Mouse (Mus musculus) CH12.LX (cell line): Measurements from ENCODE around the gene Chst11. TPM values are rescaled to one million over a fixed set of nuclear protein-coding genes. Genes with fewer than 3 reads are reported as not detected.

Experiments
- DNase-seq: peaks from one replicate; pipeline ENCODE4 v3.0.0-alpha.2; 2013; ENCODE audit errors: extremely low read depth
- H3K27ac ChIP-seq: 2 replicates; pipeline ENCODE4 v1.5.1; 2012; ENCODE audit warnings: low read depth, mild to moderate bottlenecking, control low read depth, moderate library complexity; ENCODE audit not compliant: insufficient read depth
- H3K27me3 ChIP-seq: replicated peaks from 2 replicates; pipeline ENCODE3; 2012; ENCODE audit warnings: inconsistent platforms
- H3K36me3 ChIP-seq, 2 experiments: replicated peaks in 1 of 2; 2 replicates each; pipeline versions ENCODE3 to v1.6.1; 2012; ENCODE audit warnings: inconsistent platforms in 1 of 2, low read length in 1 of 2, mild to moderate bottlenecking in 1 of 2, mixed read lengths in 1 of 2, moderate library complexity in 1 of 2; ENCODE audit not compliant: control insufficient read depth in 1 of 2, insufficient read depth in 1 of 2
- H3K4me1 ChIP-seq, 2 experiments: 2 replicates each; pipeline ENCODE4 v1.6.1; 2012; ENCODE audit warnings: inconsistent platforms in 1 of 2, moderate library complexity in 1 of 2; ENCODE audit not compliant: insufficient read depth in 2 of 2, control insufficient read depth in 1 of 2
- H3K4me2 ChIP-seq: 2 replicates; pipeline ENCODE4 v1.6.1; 2012; ENCODE audit warnings: low read depth, mild to moderate bottlenecking, control low read depth; ENCODE audit not compliant: poor library complexity, insufficient read depth, severe bottlenecking
- H3K4me3 ChIP-seq, 3 experiments: fragments of 150-350 bp in 1 of 3; sonication (generic) in 1 of 3; replicated peaks in 1 of 3; 2 replicates each; pipeline versions ENCODE3 to v1.5.1; 2011 to 2012; ENCODE audit warnings: low read depth in 2 of 3, low read length in 2 of 3, mild to moderate bottlenecking in 2 of 3, moderate library complexity in 2 of 3, control low read depth in 1 of 3, improper control_type of control experiment in 1 of 3, inconsistent platforms in 1 of 3, mixed read lengths in 1 of 3; ENCODE audit not compliant: poor library complexity in 1 of 3
- H3K79me2 ChIP-seq: replicated peaks from 2 replicates; pipeline ENCODE4 v1.6.1; 2012; ENCODE audit warnings: mild to moderate bottlenecking, moderate library complexity; ENCODE audit not compliant: control insufficient read depth, poor library complexity, insufficient read depth, severe bottlenecking; ENCODE audit errors: extremely low read depth
- H3K9ac ChIP-seq: 2 replicates; pipeline ENCODE4 v1.6.1; 2012; ENCODE audit warnings: low read depth, mild to moderate bottlenecking, control low read depth, moderate library complexity; ENCODE audit not compliant: insufficient read depth
- H3K9me3 ChIP-seq: replicated peaks from 2 replicates; pipeline ENCODE3; 2012; ENCODE audit warnings: low read length, inconsistent platforms, mixed read lengths
- CTCF ChIP-seq, 2 experiments: IDR thresholded peaks in 1 of 2; conservative IDR thresholded peaks in 1 of 2; 2 replicates each; pipeline ENCODE4 v1.5.1; 2011 to 2012; ENCODE audit warnings: low read depth in 2 of 2, low read length in 2 of 2, improper control_type of control experiment in 1 of 2, inconsistent platforms in 1 of 2, mild to moderate bottlenecking in 1 of 2, moderate library complexity in 1 of 2
- E2F4 ChIP-seq: IDR thresholded peaks from 2 replicates; pipeline ENCODE4 v1.6.1; 2011; ENCODE audit warnings: low read depth, low read length, improper control_type of control experiment; ENCODE audit not compliant: insufficient replicate concordance
- ELF1 ChIP-seq: IDR thresholded peaks from 2 replicates; pipeline ENCODE4 v1.6.1; 2014; ENCODE audit warnings: low read depth, mild to moderate bottlenecking, inconsistent platforms, low read length, improper control_type of control experiment
- ETS1 ChIP-seq: conservative IDR thresholded peaks from 2 replicates; pipeline ENCODE4 v1.6.1; 2012; ENCODE audit warnings: low read depth, mild to moderate bottlenecking, inconsistent platforms, low read length, improper control_type of control experiment, moderate library complexity
- HCFC1 ChIP-seq: IDR thresholded peaks from 2 replicates; pipeline ENCODE4 v1.6.1; 2012; ENCODE audit warnings: low read depth, mild to moderate bottlenecking, inconsistent platforms, low read length, improper control_type of control experiment
- JUN ChIP-seq: IDR thresholded peaks from 2 replicates; pipeline ENCODE4 v1.6.1; 2011; ENCODE audit warnings: low read depth, mild to moderate bottlenecking, low read length, improper control_type of control experiment, moderate library complexity; ENCODE audit not compliant: insufficient read depth
- KAT2A ChIP-seq: IDR thresholded peaks from 2 replicates; pipeline ENCODE4 v1.6.1; 2012; ENCODE audit warnings: low read length, improper control_type of control experiment, inconsistent platforms; ENCODE audit not compliant: insufficient replicate concordance
- MAFK ChIP-seq: IDR thresholded peaks from 2 replicates; pipeline ENCODE4 v1.6.1; 2011; ENCODE audit warnings: low read length, improper control_type of control experiment; ENCODE audit not compliant: insufficient replicate concordance
- MAX ChIP-seq: IDR thresholded peaks from 2 replicates; pipeline ENCODE4 v1.6.1; 2011; ENCODE audit warnings: low read length, improper control_type of control experiment
- MAZ ChIP-seq: IDR thresholded peaks from 2 replicates; pipeline ENCODE4 v1.6.1; 2012; ENCODE audit warnings: low read depth, mild to moderate bottlenecking, inconsistent platforms, low read length, improper control_type of control experiment, moderate library complexity
- MEF2A ChIP-seq: IDR thresholded peaks from 2 replicates; pipeline ENCODE4 v1.6.1; 2014; ENCODE audit warnings: low read depth, mild to moderate bottlenecking, inconsistent platforms, low read length, improper control_type of control experiment, borderline replicate concordance
- NELFE ChIP-seq: IDR thresholded peaks from 2 replicates; pipeline ENCODE4 v1.6.1; 2011; ENCODE audit warnings: low read depth, low read length, improper control_type of control experiment
- NRF1 ChIP-seq: IDR thresholded peaks from 2 replicates; pipeline ENCODE4 v1.6.1; 2014; ENCODE audit warnings: low read depth, mild to moderate bottlenecking, inconsistent platforms, low read length, improper control_type of control experiment, moderate library complexity
- PAX5 ChIP-seq: IDR thresholded peaks from 2 replicates; pipeline ENCODE4 v1.6.1; 2012; ENCODE audit warnings: low read length, inconsistent platforms, mixed read lengths
- POLR2A ChIP-seq: IDR thresholded peaks from 2 replicates; pipeline ENCODE4 v1.6.1; 2011; ENCODE audit warnings: low read depth, mild to moderate bottlenecking, improper control_type of control experiment, low read length
- RAD21 ChIP-seq: IDR thresholded peaks from 2 replicates; pipeline ENCODE4 v1.6.1; 2011; ENCODE audit warnings: low read depth, mild to moderate bottlenecking, low read length, improper control_type of control experiment, moderate library complexity
- RCOR1 ChIP-seq: conservative IDR thresholded peaks from 2 replicates; pipeline ENCODE4 v1.6.1; 2012; ENCODE audit warnings: low read depth, mild to moderate bottlenecking, inconsistent platforms, low read length, improper control_type of control experiment
- TCF12 ChIP-seq: IDR thresholded peaks from 2 replicates; pipeline ENCODE4 v1.6.1; 2014; ENCODE audit warnings: low read depth, mild to moderate bottlenecking, inconsistent platforms, low read length, improper control_type of control experiment
- UBTF ChIP-seq: IDR thresholded peaks from 2 replicates; pipeline ENCODE4 v1.6.1; 2012; ENCODE audit warnings: low read depth, mild to moderate bottlenecking, inconsistent platforms, low read length, improper control_type of control experiment, moderate library complexity
- USF2 ChIP-seq: conservative IDR thresholded peaks from 2 replicates; pipeline ENCODE4 v1.6.1; 2011; ENCODE audit warnings: low read depth, low read length, improper control_type of control experiment
- ZKSCAN1 ChIP-seq: IDR thresholded peaks from 2 replicates; pipeline ENCODE4 v1.6.1; 2012; ENCODE audit warnings: low read depth, inconsistent platforms, low read length, improper control_type of control experiment, borderline replicate concordance
- ZMIZ1 ChIP-seq: IDR thresholded peaks from 2 replicates; pipeline ENCODE4 v1.6.1; 2012; ENCODE audit warnings: low read depth, mild to moderate bottlenecking, inconsistent platforms, low read length, improper control_type of control experiment
- ZNF384 ChIP-seq: IDR thresholded peaks from 2 replicates; pipeline ENCODE4 v1.6.1; 2012; ENCODE audit warnings: low read depth, low read length, improper control_type of control experiment, inconsistent platforms
- dilution Hi-C: fragments of 300-500 bp; cut with MboI; formaldehyde crosslinking; loops from 2 replicates; pipeline ENCODE4 v1.14.3; 2020; ENCODE audit warnings: low sequenced_read_pairs; ENCODE audit not compliant: extremely low pct_unique_long_range_greater_than_20kb, extremely low pct_ligation_motif_present
- in situ Hi-C: fragments of 300-500 bp; cut with MboI; formaldehyde crosslinking; loops from 3 replicates; pipeline ENCODE4 v1.14.3; 2019; ENCODE audit warnings: low sequenced_read_pairs, low pct_ligation_motif_present, low pct_unique_long_range_greater_than_20kb, mixed read lengths
- polyA plus RNA-seq: library from polyadenylated mRNA; unstranded; fragments of >175 nt; gene quantifications from 2 replicates; pipeline ENCODE4 v1.2.1, GENCODE M21; 2012; ENCODE audit warnings: low read depth; ENCODE audit not compliant: insufficient read length
- total RNA-seq, 2 experiments: library from RNA; depleted of rRNA; stranded (reverse); fragments of 300-350 nt in 1 of 2; fragments of >200 nt in 1 of 2; gene quantifications; 2 replicates each; pipeline ENCODE4 v1.2.3; 2012 to 2014

The Chst11 gene
- total and polyA plus RNA-seq, 3 experiments = 3.6 to 5.3 (median 4.5) TPM

GRCm38 (mm10) chr10:83212618-83213017 lies 227.3 kb downstream of the Chst11 start:
- Histone ChIP-seq H3K9ac (no peak overlapping the region), H3K79me2 (no peaks in the 10 kb centered on the region), H3K4me3 (no peak overlapping the region), H3K9me3 (peaks cover 3% of the 10 kb centered on the region), H3K4me1 (peaks cover 10 to 11% of the 10 kb centered on the region in 2 experiments), H3K36me3 (no peaks in the 10 kb centered on the region), H3K4me2 (no peak overlapping the region), H3K27me3 (no peaks in the 10 kb centered on the region), H3K27ac (no peak overlapping the region)
- in situ Hi-C loops (loop anchor here (25.0 kb wide), 1 partner anchor 425 kb away; no protein-coding TSS in a partner anchor), dilution Hi-C loops (no loop called here)
- TF ChIP-seq USF2 = no peak
- no peak for TF ChIP-seq MAZ
- no peak for TF ChIP-seq ZNF384
- no peak for TF ChIP-seq MAFK
- TF ChIP-seq KAT2A = no peak
- TF ChIP-seq HCFC1 = no peak
- TF ChIP-seq CTCF (conservative IDR thresholded peaks at IDR 0.05 in 1 of 2, IDR thresholded peaks at IDR 0.05 in 1 of 2; ENCODE audit: low read depth in 2 of 2, low read length in 2 of 2) = no peak
- no peak for TF ChIP-seq PAX5
- TF ChIP-seq UBTF = no peak
- TF ChIP-seq E2F4 = no peak
- TF ChIP-seq ELF1 = no peak
- no peak for TF ChIP-seq ZMIZ1
- no peak for TF ChIP-seq POLR2A
- no peak for TF ChIP-seq RAD21
- TF ChIP-seq JUN = no peak
- no peak for TF ChIP-seq RCOR1
- TF ChIP-seq ZKSCAN1 = no peak
- no peak for TF ChIP-seq NELFE
- no peak for TF ChIP-seq MEF2A
- DNase-seq = no peak

- H3K36me3 ChIP-seq = no peaks in the 10 kb centered on the region
- H3K27me3 ChIP-seq = no peaks in the 10 kb centered on the region
- in situ Hi-C loops (loop anchor here (25.0 kb wide), 1 partner anchor 428 kb away; no protein-coding TSS in a partner anchor), dilution Hi-C loops (no loop called here)
- H3K9ac ChIP-seq = no peak overlapping the region
- H3K27ac ChIP-seq = no peak overlapping the region
- no peak for TF ChIP-seq MAX
- no peak for TF ChIP-seq MEF2A
- no peak for TF ChIP-seq ZKSCAN1
- peak; percentile 35 for TF ChIP-seq ETS1
- no peak for TF ChIP-seq NRF1
- TF ChIP-seq TCF12 = no peak
- no peak for TF ChIP-seq E2F4
- peak; percentile 62 for DNase-seq
- H3K4me1 ChIP-seq = peaks cover 12 to 19% of the 10 kb centered on the region in 2 experiments
- H3K9me3 ChIP-seq = peaks cover 3% of the 10 kb centered on the region
- no peak overlapping the region for H3K4me3 ChIP-seq
- no peaks in the 10 kb centered on the region for H3K79me2 ChIP-seq
- no peak overlapping the region for H3K4me2 ChIP-seq
Observed at GRCm38 (mm10) chr10:83215559-83215958, 230.3 kb downstream of the Chst11 start.
